Mouse (Mus musculus) olfactory bulb, adult 2 months (tissue): ENCODE measurements at regions not wholly inside any gene's neighbourhood (a gene's known extent, or its start where the extent isn't known, plus 50 kb on each side); places are given as distances from the start of the nearest gene placed in this dataset.

Source experiments
- H3K27ac ChIP-seq: fragments of 200-500 bp; 2 replicates; pipeline ENCODE4 v1.5.1; 2012; ENCODE audit warnings: low read depth, low read length; ENCODE audit not compliant: insufficient read depth
- H3K4me1 ChIP-seq: fragments of 200-500 bp; 2 replicates; pipeline ENCODE4 v1.6.1; 2012; ENCODE audit warnings: low read length; ENCODE audit not compliant: control insufficient read depth, insufficient read depth
- H3K4me3 ChIP-seq: fragments of 200-500 bp; 2 replicates; pipeline ENCODE4 v1.5.1; 2012; ENCODE audit warnings: mild to moderate bottlenecking, low read depth, low read length, moderate library complexity; ENCODE audit not compliant: insufficient read depth
- CTCF ChIP-seq: fragments of 200-500 bp; IDR thresholded peaks from 2 replicates; pipeline ENCODE4 v1.5.1; 2012; ENCODE audit warnings: low read depth, mild to moderate bottlenecking, low read length, moderate library complexity; ENCODE audit not compliant: insufficient read depth
- POLR2A ChIP-seq: fragments of 200-500 bp; IDR thresholded peaks from 2 replicates; pipeline ENCODE4 v1.6.1; 2012; ENCODE audit warnings: mild to moderate bottlenecking, low read depth, low read length, moderate library complexity; ENCODE audit not compliant: insufficient read depth
- WGBS: fragments of 180-500 bp; shearing (Covaris S2); methylation state at CpG from one replicate; pipeline ENCODE4 v1.1.7; 2018; 5-methylcytosine and 5-hydroxymethylcytosine counted together

DNA sequence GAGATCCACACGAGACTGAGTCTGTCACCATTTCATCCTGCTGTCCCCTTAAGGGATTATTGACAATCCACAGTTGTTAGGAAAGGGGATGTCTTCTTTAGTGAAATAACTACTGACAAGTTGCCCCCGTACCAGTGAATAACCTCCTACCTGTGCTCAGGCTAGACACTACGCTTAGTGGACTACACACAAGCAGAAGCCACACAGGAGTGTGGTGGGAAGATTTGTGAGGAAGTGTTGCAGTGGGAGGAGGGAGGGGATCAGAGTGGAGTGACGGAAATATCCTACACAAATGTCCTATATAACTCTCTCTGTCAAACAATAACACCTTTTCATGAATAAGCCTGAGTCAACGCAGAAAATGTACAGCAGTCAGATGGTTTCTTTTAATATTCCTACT is 142.7 kb downstream of the Erv3 start:
- TF ChIP-seq POLR2A, result no peak
- WGBS, result 92% methylated on average over 5 of the region's 5 CpGs
- H3K27ac ChIP-seq, result no peak overlapping the region
- no peak overlapping the region for H3K4me3 ChIP-seq
- no peaks in the 10 kb centered on the region for H3K4me1 ChIP-seq

DNA sequence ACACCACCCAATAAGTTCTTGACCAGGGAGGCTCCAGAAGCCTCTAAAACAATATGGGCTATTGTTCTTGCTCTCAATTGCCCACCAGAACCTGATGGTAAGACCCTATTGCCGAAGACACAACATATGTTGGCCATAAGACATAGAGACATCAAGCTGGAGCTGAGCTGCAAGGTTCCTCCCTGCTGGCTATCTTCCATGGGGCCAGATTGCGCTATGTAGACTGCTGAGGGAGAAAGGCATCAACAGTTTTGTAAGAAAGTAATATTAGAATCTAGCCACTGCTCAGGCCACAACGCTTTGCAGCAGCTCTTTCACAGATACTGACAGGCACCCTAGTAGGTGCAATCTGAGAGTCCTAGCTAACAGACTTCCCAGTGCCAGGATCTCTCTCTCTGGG is 144.2 kb downstream of the Erv3 start:
- WGBS, result 87% methylated on average over 3 of the region's 3 CpGs
- H3K4me3 ChIP-seq, result no peak overlapping the region
- H3K27ac ChIP-seq, result no peak overlapping the region
- TF ChIP-seq POLR2A, result no peak
- TF ChIP-seq CTCF, result no peak
- H3K4me1 ChIP-seq, result no peaks in the 10 kb centered on the region

DNA sequence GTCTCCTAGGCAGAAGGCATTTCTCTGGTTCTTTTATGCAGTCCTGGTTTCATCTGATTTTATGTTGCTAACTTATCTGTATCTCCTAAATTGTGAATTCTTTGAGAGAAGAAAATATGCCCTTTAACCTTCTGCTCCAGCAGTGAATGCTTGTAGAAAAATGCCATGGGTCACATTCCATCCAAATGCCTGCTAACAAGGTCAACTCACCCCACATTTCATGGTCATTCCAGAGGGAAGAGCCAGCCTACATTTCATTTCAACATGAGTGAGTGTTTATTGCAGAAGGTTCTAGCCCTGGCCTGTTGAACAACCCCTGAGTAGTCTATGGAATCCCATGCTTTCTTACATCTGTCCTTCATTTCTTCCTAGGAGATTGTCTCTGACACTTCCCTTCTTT is 147.7 kb downstream of the Erv3 start:
- TF ChIP-seq CTCF (no peak), POLR2A (no peak)
- H3K4me3 ChIP-seq, result no peak overlapping the region
- no peak overlapping the region for H3K27ac ChIP-seq
- no peaks in the 10 kb centered on the region for H3K4me1 ChIP-seq

DNA sequence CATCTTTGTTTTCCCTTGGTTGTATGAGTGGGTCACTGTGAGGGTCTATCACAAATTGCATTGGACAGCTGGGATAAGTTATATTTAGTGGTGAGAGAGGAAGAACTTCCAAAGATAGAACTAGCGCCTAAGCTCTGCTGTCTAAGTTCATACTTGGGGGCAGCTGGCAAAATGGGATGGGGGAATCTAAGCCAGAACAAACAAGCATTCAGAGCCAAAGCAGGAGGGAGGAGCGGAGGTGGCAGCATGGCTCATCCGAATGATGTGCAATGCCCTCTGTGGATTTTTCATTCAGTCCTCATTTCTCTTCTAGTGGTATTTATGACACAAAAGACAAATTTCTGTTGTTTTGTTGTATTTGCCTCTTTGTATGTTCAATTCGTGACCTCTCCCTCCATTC is 144.5 kb upstream of the Adra1d start:
- Histone ChIP-seq H3K27ac (no peak overlapping the region), H3K4me1 (peaks cover 4% of the 10 kb centered on the region), H3K4me3 (no peak overlapping the region)
- TF ChIP-seq CTCF (no peak), POLR2A (no peak)
- WGBS, result 78% methylated on average over 4 of the region's 4 CpGs

DNA sequence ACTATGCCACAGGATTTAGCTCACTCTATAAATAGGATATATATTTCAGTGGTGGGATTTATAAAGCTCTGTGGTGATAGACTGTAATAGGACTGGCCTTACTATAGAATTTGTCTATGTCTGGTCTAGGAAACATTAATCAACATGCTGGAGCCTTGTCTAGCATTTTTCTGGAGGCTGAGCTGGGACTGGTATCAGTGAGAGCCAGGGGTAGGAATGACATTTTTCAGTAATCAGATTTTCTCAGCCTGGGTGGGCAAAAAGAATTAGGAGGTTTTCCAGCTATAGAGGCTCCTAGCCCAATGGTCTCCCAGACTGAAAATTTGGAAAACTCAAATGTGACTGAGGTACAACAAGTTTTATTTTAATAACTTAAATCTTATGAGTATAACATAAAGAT is 142.3 kb upstream of the Adra1d start:
- TF ChIP-seq POLR2A (no peak), CTCF (no peak)
- Histone ChIP-seq H3K4me1 (peaks cover 4% of the 10 kb centered on the region), H3K4me3 (no peak overlapping the region), H3K27ac (no peak overlapping the region)

DNA sequence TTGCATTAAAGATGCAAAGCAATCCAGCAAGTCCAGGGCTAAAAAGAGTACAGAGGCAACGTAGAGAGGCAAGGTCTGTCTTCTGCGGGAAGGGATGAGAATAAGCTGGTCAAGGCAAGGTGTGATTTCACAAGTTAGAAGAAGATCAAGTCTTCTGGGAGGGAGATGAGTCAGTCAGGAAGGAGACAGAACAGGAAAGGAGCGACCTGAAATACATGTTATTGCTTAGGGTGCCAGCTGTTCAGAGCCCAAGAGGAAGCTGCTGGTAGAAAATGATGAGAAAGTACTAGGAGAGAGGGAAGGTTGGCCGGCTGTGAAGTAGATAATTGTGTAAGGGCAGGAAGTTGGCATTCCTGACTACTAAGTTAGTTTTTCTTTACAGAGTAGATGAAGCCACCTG is 140.1 kb upstream of the Adra1d start:
- TF ChIP-seq POLR2A (no peak), CTCF (no peak)
- WGBS, result 81% methylated on average over 4 of the region's 4 CpGs

DNA sequence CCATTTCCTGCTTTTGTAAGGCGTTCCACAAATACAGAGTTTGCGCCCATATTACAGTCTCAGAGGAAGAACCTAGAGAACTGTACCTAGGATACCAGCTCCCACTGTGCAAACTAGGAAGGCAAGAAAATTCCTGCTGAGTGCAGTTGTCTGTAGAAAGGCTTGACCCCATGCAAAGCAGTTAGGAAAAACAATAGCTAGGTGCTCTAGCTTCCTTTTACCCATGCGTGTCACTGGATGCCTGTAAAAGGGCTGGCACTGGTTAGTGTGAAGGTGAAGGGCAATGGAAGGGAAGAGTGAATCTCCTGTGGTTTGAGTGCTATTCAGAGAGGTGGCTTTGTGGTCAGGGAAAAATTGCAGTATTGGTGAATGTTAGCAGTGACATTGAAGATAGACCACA is 137.7 kb upstream of the Adra1d start:
- WGBS, result 94% methylated on average over 3 of the region's 3 CpGs
- TF ChIP-seq CTCF (no peak), POLR2A (no peak)
- Histone ChIP-seq H3K4me1 (peaks cover 7% of the 10 kb centered on the region), H3K4me3 (no peak overlapping the region), H3K27ac (no peak overlapping the region)

More for the DNA sequence above, 140.1 kb upstream of the Adra1d start:
- Histone ChIP-seq H3K27ac (no peak overlapping the region), H3K4me1 (peaks cover 4% of the 10 kb centered on the region), H3K4me3 (no peak overlapping the region)

DNA sequence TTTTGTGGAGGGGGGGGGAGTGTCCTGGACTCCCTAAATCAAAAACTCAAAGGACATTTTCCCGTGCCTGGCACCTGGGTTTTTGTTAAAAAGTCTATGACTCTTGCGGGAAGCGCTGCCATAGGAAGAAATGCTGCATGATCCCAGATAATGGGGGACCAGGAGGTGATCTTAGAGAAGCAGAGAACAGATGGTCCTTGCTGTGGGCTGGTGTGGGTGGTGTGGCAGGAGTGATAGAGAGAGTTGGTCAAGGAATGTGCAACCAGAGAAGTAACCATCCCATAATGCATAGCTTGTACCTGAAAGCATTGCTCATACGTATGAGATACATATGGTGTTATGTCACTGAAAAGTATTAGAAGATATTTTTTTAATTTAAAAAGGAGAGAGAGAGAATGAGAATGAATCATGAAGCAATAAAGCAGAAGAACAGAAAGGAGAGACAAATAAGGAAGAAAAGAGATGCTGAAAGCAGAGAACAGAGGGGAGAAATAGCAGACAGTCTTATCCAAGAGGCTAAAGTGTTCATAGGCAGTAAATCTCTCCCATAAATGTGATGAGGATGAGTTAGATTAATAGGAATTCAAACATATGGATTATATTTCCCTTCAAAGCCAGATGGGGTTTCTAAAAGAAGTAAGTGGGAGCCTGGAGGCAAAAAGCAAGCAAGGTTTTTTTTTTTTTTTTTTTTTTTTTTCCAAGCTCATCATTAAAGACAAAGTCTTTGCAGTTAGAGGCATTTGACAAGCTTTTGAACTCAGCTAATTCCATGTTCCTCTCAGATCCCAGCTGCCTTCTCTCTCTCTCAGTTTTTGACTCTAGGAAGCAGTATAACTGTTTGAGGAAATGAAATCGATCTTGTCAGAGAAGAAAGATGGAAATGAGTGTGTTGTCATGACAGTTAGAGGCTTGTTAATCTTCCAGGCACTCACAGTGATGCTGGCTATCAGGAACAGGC is 136.2 kb upstream of the Adra1d start:
- H3K4me3 ChIP-seq, result no peak overlapping the region
- H3K27ac ChIP-seq, result no peak overlapping the region
- H3K4me1 ChIP-seq, result peaks cover 3% of the 10 kb centered on the region; the same call in 1 of the 2 replicates
- TF ChIP-seq POLR2A (no peak), CTCF (no peak)
- 84% methylated on average over 5 of the region's 5 CpGs for WGBS

DNA sequence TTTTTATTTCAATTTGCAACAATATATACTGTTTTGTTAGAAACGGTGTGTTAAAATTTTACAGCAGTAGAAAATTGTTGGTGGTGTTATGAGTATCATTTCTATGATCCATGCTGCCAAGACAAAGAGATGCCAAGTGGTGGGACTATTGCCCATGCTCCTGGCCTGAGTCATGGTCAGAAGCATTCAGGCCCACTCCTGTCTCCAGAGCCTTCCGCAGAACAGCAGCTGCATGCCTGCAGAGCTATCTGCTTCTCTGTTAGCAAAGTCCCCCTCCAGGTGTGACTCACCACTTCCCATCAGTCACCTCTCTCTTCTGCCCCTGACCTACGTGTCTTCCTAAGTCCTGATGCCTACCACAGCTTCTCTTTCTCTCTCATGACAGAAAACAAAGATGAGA is 134.2 kb upstream of the Adra1d start:
- no peak overlapping the region for H3K4me3 ChIP-seq
- no peak for TF ChIP-seq CTCF
- TF ChIP-seq POLR2A, result no peak
- peaks cover 3% of the 10 kb centered on the region; the same call in 1 of the 2 replicates for H3K4me1 ChIP-seq
- no peak overlapping the region for H3K27ac ChIP-seq
- 53% methylated on average over 3 of the region's 3 CpGs for WGBS
